Mouse (Mus musculus) testis, adult 2 months (tissue): ENCODE measurements around the gene Matk. TPM values are rescaled to one million over a fixed set of nuclear protein-coding genes. Genes with fewer than 3 reads are reported as not detected.

Experiments used
- H3K27ac ChIP-seq: fragments of 200-500 bp; 2 replicates; pipeline ENCODE4 v1.5.1; 2012; ENCODE audit warnings: low read depth, low read length; ENCODE audit not compliant: control insufficient read depth, insufficient read depth
- H3K27me3 ChIP-seq: fragments of 200-500 bp; 2 replicates; pipeline ENCODE4 v1.6.1; 2012; ENCODE audit warnings: mild to moderate bottlenecking, low read length, moderate library complexity; ENCODE audit not compliant: control insufficient read depth, insufficient read depth
- H3K36me3 ChIP-seq: fragments of 200-500 bp; 2 replicates; pipeline ENCODE4 v1.6.1; 2012; ENCODE audit warnings: mild to moderate bottlenecking, low read length; ENCODE audit not compliant: control insufficient read depth, insufficient read depth
- H3K4me1 ChIP-seq: fragments of 200-500 bp; 2 replicates; pipeline ENCODE4 v1.6.1; 2012; ENCODE audit warnings: low read length; ENCODE audit not compliant: control insufficient read depth, insufficient read depth
- H3K4me3 ChIP-seq: fragments of 200-500 bp; 2 replicates; pipeline ENCODE4 v1.5.1; 2012; ENCODE audit warnings: low read depth, mild to moderate bottlenecking, low read length, moderate library complexity, mixed read lengths; ENCODE audit not compliant: control insufficient read depth
- CTCF ChIP-seq: fragments of 200-500 bp; IDR thresholded peaks from 2 replicates; pipeline ENCODE4 v1.5.1; 2012; ENCODE audit warnings: low read depth, mild to moderate bottlenecking, inconsistent platforms, low read length, moderate library complexity; ENCODE audit not compliant: control insufficient read depth, insufficient read depth, insufficient replicate concordance
- POLR2A ChIP-seq: fragments of 200-500 bp; IDR thresholded peaks from 2 replicates; pipeline ENCODE4 v1.6.1; 2012; ENCODE audit warnings: low read depth, mild to moderate bottlenecking, inconsistent platforms, low read length, moderate library complexity; ENCODE audit not compliant: control insufficient read depth
- polyA plus RNA-seq: library from polyadenylated mRNA; depleted of rRNA; stranded (reverse); fragments of >200 nt; gene quantifications from 2 replicates; pipeline ENCODE4 v1.2.3, GENCODE M21; 2012

The Matk gene
- polyA plus RNA-seq, 1 experiment: 3.0 TPM

DNA sequence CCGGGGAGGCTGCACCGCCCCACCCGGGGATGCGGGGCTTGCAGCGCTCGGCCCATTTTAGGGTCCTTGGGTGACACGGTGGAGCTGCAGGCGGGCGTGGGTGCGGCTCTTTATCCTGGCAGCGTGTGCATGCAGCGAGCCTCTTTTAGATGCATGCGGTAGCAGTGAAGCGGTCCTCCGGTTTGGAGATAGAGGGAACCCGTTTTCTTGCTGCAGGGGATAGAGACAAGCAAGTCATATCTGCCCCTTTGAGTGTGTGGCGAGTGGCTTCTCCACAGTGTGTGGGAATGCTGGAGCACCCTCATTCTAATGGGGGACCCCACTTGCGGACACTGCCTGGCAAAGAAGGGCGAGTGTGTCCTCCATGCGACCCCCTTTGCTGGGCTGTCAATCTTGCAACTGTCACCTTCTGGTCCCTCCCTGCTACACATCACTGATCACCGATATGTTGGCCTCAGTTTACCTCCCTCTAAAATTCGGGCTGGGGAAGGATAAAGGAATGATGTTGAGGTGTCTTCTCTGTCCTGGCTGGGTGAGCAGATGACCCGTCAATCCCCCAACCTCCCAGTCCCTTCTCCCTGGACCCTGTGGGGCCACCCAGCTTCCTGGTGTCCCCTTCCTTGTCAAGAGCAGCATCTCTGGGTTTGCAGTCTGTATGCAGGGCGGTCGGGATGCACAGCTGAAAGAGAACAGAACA, 40.7 kb downstream of the Matk start:
- H3K27ac ChIP-seq: peak overlapping the region; percentile 3; the same call in 1 of the 2 replicates
- TF ChIP-seq POLR2A: no peak
- H3K27me3 ChIP-seq: no peaks in the 10 kb centered on the region
- H3K36me3 ChIP-seq: no peaks in the 10 kb centered on the region
- peak overlapping the region; percentile 90 for H3K4me3 ChIP-seq
- peaks cover 16% of the 10 kb centered on the region for H3K4me1 ChIP-seq

GRCm38 (mm10) chr10:81294442-81294841, 41.7 kb downstream of the Matk start:
- no peak overlapping the region for H3K4me3 ChIP-seq
- H3K36me3 ChIP-seq: no peaks in the 10 kb centered on the region
- H3K4me1 ChIP-seq: peaks cover 16% of the 10 kb centered on the region
- H3K27ac ChIP-seq: no peak overlapping the region
- TF ChIP-seq CTCF (no peak), POLR2A (no peak)
- H3K27me3 ChIP-seq: no peaks in the 10 kb centered on the region

DNA sequence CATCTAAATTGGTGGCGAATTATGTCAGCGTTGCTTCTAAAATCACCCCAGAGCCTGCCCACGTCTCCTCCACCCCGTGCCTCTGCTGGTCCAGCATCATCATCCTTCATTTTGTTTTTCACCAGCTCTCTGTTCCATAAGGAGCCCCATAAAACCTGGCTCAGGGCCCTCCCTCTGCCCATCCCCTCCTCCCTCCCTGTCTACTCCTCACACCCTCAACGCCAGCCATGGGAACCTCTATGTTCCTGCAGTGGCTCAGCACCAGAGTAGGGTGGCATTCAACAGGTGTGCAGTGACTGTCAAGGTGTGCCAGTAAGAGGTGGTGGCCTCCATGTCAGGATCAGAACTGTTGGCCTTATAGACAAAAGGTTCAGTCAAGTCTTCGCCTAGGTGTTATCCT, 42.5 kb downstream of the Matk start:
- no peak overlapping the region for H3K27ac ChIP-seq
- no peak overlapping the region for H3K4me3 ChIP-seq
- H3K27me3 ChIP-seq: no peaks in the 10 kb centered on the region
- TF ChIP-seq CTCF (no peak), POLR2A (no peak)
- H3K4me1 ChIP-seq: peaks cover 16% of the 10 kb centered on the region
- no peaks in the 10 kb centered on the region for H3K36me3 ChIP-seq

DNA sequence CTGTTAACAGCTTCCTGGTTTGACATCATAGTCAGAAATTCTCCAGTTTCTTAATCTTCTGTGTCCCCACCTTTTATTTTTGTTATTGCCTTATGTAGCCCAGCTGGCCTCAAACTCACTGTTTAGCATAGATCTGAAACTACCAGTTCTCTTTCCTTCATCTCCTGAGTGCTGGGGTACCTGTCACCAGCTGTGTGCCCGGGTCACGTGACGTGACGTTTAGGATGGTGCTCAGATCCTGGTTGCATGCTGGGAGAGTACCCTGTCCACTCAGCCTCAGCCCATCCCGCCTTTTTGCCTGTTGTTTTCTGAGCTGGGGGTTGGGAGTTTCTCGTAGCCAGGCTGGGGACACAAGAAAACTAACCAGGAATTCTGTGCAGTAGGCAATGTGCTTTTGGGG, 44.5 kb downstream of the Matk start:
- TF ChIP-seq CTCF (no peak), POLR2A (no peak)
- no peaks in the 10 kb centered on the region for H3K36me3 ChIP-seq

GRCm38 (mm10) chr10:81297845-81298244, 45.1 kb downstream of the Matk start:
- Histone ChIP-seq H3K4me1 (peaks cover 12% of the 10 kb centered on the region), H3K27ac (peak overlapping the region; percentile 45), H3K27me3 (no peaks in the 10 kb centered on the region), H3K4me3 (no peak overlapping the region), H3K36me3 (no peaks in the 10 kb centered on the region)
- no peak for TF ChIP-seq CTCF
- TF ChIP-seq POLR2A: no peak

More for the DNA sequence above, 44.5 kb downstream of the Matk start:
- Histone ChIP-seq H3K4me3 (no peak overlapping the region), H3K4me1 (peaks cover 15% of the 10 kb centered on the region), H3K27me3 (no peaks in the 10 kb centered on the region), H3K27ac (no peak overlapping the region; the same call in 1 of the 2 replicates)

GRCm38 (mm10) chr10:81298369-81299100, 45.8 kb downstream of the Matk start:
- Histone ChIP-seq H3K4me1 (peaks cover 8% of the 10 kb centered on the region), H3K27me3 (no peaks in the 10 kb centered on the region), H3K27ac (no peak overlapping the region), H3K4me3 (no peak overlapping the region), H3K36me3 (no peaks in the 10 kb centered on the region)
- no peak for TF ChIP-seq CTCF
- TF ChIP-seq POLR2A: no peak

DNA sequence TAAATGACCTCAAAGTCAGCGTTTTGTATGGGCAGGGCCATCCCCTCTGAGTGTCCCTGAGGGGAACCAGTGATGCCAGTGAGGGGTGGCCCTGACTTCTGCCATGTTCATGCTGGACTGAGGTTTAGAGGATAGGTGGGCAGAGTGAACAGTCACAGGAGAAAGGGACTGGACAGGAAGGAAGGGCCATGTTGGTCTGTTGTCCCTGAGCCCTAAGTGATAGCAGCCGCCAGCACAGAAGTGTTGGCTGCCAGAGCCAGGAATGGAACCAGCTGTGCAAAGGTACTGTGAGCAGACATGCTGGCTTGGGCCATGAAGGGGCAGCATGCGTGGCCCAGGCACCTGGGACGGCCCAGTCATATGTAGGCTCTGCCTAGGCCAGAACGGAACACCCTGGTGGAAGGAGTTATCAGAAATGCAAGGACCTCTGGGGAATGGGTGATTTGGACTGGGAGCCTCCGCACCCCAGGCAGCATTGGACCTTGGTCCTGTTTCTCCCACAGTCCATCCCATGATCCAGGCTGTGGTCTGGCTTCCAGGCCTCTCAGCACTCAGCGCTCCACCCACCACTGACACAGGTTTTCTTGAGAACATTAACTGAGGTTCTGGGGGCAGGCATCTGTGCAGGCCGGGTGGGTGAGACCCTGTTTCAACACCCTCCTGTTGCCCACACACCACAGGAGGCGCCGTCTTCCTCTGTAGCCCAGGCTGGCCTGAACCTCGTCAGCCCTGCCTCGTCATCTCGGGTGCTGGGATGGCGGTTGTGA, 47.0 kb downstream of the Matk start:
- Histone ChIP-seq H3K27ac (no peak overlapping the region), H3K4me3 (no peak overlapping the region), H3K36me3 (no peaks in the 10 kb centered on the region), H3K27me3 (no peaks in the 10 kb centered on the region), H3K4me1 (no peaks in the 10 kb centered on the region; the same call in 1 of the 2 replicates)
- no peak for TF ChIP-seq POLR2A
- TF ChIP-seq CTCF: no peak
